Mouse (Mus musculus): Measurements from ENCODE around the gene Hoxd8.

Gene Hoxd8

DNA sequence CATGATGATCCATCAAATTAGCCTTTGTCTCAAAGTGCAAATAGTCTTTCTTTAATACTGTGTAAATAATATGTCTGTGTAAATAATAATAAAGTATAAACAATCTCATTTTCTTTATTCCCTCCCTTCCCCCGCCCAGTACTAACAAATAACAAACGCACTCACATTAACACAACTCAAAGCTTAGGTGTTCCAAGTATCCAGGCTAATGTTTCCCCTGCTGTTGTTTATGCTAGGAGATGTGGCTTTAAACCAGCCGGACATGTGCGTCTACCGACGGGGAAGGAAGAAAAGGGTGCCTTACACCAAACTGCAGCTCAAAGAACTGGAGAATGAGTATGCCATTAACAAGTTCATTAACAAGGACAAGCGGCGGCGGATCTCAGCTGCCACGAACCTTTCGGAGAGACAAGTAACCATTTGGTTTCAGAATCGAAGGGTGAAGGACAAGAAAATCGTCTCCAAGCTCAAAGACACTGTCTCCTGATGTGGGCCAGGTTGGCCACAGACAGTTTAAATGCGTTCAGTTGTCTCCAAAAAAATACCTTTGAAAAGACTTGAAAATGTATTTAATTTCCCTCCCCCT lies 34.7 kb upstream of the Hoxd8 start:
- no peak for DNase-seq (ENCODE audit: low spot score)

DNA sequence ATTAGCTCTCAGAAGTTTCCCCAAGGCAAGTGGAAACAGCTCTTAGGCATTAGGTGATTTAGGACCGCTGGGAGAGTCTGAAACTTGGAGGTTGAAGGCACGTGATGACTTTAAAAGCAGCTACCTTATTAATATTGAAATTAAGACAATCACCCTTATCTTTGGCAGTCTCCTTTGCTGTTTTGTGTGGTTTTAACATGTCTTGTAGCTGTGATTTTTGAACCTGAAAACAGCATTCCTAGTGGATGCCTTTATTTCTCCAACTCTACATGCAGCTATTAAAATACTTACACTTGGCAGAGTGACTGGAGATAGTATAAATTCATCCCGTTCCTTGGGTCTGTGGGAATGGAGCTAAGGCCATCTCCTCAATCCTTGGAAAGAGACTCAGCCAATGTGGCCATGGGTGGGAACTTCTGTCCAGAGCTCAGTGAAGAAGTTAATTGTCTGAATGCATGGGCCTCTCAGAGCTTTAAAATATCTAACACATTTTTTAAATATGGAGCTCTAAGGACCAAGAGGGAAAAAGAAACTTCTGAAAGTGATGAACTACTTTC lies 33.7 kb upstream of the Hoxd8 start:
- DNase-seq (ENCODE audit: low spot score): no peak

DNA sequence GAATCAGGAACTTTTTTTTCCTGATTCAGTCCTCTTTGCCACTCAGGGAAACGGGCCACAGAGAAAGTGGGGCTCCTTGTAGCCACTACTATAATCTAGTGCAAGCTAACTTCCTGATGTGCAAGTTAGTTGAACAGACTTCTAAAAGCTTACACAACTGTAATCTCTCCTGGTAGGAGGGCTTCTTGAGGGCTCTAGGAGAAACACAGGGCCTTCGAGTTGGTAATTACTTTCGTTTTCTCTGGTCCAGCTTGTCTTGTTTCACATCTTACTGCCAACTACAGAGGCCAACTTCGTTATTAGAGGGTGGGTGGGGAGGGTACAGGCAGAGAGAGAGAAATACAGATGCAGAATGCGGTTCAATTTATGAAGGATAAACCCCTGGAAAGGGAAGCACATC lies 32.6 kb upstream of the Hoxd8 start:
- DNase-seq (ENCODE audit: low spot score): no peak

DNA sequence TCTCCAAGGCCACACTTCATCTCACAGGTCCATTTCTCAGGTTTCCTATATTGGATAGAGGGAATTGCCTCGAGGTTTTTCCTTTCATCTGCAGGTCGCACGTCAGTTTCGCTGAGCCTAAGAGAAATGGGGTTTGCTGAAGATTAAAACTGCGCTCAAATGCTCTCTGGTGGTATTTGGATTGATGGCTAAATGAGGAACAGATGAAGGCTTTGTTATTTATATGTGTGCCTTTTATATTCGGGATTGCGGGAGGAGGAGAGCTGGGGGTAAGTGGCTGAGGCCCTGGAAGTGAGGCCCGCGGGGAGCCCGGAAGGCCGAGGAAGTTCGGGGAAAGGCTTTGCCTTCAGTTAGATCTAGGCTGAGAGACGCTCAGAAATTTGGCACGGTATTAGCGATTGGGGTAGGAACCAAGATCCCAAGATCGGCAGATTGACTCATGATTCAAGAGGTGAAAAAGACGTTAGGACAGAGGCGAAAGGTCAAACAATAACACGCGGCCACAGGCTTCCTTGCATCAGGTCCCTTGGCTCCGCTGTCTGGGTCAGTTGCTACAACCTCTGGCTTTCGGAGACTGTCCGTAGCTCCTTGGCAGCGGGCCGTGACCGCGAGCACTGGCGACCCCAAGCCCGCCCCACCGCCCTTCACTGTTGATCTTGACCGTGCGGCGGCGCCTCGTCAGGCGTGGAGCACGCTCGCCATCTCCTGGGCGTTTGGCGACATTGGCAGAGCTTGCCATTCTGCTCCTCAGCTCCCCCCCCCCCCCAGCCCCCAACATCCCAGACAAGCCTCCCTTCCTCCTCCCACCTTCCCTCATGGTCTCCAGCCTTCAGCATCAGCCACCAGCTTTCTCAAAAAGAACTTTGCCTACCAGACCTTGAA lies 31.7 kb upstream of the Hoxd8 start:
- DNase-seq (ENCODE audit: low spot score): no peak

DNA sequence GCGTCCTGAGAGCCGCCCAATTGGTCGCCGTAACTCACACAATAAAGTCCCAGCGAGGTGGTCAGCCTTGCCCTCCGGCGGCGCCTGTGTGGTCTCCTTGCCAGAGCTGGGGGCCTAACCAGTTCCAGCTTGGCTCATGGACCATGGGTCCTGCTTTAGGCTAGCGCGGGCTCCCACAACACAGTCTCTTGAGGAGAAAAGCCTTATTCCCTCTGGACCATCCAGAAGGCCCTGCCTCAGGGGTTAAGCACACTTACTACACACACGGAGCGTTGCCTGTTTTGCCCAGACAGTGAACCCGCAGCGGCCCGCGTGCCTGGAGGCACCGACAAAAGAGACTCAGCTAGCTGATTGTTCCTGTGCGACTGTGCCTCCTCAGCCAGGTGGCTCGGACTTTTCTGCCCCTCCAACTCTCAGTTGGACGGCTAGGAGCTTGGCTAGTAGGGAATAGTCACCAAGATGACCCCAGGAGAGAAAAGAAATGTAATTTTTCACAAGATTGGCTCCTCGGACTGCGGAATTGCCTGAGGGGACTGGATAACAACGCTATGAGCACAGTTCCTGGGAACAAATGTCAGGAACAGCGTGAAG lies 30.5 kb upstream of the Hoxd8 start:
- no peak for DNase-seq (ENCODE audit: low spot score)

DNA sequence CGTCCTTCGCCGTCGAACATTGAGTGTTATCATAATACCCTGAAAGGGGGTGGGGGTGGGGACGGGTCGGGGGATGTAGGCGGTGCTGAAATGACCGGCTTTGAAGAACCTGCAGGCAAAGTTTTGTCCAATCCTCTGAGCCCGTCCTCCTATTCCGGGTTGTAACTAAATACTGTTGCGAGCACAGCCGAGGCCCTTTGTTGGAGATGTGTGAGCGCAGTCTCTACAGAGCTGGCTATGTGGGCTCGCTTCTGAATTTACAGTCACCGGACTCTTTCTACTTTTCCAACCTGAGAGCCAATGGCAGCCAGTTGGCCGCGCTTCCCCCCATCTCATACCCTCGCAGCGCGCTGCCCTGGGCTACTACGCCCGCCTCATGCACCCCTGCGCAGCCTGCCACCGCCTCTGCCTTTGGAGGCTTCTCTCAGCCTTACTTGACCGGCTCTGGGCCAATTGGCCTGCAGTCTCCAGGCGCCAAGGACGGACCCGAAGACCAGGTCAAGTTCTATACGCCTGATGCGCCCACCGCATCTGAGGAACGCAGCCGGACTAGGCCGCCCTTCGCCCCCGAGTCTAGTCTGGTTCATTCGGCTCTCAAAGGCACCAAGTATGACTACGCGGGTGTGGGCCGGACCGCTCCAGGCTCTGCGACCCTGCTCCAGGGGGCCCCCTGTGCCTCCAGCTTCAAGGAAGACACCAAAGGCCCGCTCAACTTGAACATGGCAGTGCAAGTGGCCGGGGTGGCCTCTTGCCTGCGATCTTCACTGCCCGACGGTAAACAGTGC lies 29.3 kb upstream of the Hoxd8 start, which contains the start of gene Hoxd12:
Hoxd12 (plus strand) TSS at position 133 of the 785 bp plus-strand sequence.
- no peak for DNase-seq (ENCODE audit: low spot score)

DNA sequence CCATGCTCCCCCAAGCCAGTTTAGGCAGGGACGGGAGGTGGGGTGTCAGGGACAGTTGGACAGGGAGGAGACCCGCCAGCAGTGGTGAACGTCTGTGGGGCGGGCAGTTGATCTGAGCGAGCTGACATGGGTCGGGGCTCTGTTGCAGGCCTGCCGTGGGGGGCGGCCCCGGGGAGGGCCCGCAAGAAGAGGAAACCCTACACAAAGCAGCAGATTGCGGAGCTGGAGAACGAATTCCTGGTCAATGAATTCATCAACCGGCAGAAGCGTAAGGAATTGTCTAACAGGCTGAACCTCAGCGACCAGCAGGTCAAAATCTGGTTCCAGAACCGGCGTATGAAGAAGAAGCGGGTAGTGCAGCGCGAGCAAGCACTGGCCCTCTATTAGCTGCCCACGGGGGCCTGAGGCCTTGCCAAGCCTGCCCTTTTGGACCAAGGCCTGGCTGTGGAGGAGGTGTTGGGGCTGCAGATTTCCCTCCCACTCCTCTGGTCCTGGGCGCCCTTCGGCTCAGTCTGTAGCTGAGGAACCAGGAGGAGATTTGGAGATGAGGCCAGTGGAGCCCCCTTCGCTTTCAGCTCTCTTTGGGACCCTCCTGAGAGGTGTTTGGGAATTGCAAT lies 28.6 kb upstream of the Hoxd8 start:
- no peak for DNase-seq (ENCODE audit: low spot score)

DNA sequence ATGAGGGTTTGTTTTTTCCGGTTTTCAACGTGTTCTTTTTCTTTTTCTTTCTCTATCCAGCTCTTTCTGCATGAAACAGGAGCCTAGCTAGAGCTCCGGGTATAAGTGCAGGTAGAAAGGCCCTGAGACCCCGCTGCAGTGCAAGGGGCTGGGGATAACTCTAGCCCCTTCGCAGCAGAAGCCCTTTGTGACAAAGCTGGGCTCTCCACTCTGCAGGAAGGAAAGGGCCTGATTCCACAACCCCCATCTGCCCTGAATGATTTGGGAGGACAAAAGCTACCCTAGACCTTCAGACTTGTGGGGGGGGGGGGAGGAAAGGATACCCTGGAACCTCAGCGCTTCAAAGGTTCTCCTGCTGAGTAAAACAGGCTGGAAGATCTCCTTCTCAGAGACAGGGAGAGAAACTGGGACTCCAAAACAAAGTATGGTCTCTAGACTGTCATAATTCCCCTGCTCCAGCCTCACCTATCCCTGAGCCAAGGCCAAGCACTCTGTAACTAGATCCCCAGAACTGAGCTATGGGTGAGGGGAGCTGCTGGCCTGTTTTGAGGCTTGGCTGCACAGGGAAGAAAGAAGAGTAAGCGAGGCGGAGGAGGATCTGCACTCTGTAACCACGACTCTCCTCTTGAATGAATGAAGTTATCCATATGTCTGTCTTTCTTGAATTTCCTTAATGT lies 27.9 kb upstream of the Hoxd8 start:
- DNase-seq (ENCODE audit: low spot score): no peak

DNA sequence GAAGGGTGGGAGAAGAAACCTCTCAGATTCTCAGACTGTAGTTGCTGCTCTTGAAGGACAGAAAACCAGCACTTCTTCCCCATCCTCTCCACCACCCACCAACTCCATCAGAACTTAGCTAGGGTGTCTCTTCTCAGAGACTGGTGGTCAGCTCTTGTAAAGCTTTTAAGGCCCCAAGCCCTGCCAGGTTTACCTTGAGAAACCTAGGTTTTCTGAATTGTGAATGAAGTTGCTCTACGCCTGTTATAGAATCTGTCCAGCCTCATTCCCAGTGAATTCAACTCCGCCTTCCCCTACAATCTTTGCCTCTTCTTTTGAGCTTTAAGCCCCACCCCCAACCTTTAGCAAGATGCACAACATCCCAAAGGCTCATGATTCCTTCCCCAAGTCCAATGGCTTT lies 27.3 kb upstream of the Hoxd8 start:
- no peak for DNase-seq (ENCODE audit: low spot score)

DNA sequence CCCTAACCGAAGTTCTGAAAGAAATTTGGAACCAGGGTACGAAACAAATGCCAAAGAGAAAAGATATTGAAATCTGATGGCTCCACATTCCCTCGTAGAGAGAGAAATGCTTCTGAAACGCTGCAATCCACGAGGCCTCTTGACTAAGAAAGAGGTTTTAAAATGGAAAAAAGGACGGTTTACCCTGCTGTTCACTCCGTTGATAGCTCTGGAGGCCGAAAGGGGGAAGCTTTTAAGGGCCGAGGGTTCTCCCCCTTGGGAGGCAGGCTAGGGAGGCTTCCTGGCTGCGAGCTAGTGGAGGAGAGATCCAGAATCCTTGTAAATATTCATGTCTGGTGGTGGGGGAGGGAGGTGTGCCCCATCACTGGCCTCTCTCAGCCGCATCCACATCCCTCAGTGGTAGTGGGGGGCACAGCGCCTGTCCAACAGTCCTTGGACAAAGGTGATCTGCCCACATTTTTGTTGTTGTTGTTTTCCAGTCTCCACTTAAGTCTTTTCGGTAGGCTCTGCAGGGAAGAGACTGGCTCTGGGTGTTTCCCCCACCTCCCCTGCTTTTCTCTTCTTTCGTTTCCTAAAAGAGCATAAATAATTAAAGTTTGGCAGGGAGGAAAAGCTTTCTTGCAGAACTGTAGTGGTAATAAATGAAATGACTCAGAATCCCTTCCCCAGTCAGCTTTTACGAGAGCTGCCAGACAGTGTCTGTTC lies 25.4 kb upstream of the Hoxd8 start, which contains the start of gene Hoxd11:
Hoxd11 (plus strand) TSS at position 667 of the 705 bp plus-strand sequence.
- DNase-seq (ENCODE audit: low spot score): no peak

DNA sequence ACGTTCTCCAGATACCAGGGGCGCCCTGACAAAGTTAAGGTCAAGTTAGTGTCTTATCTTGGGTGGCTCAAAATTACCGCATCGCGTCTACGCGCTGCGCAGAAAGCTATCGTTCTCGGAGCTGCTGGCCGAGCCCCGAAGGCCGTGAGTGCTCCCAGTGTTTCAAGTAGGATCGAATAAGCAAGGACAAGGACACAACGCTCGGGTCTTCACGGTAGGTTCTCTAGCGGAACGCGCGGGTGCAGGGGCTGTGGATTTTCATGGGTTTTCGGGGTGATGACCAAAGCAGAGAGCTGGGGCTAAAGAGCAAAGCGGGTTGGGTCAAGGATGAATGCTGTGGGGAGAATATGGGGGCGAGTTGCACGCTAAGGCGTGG lies 24.8 kb upstream of the Hoxd8 start:
- no peak for DNase-seq (ENCODE audit: low spot score)

DNA sequence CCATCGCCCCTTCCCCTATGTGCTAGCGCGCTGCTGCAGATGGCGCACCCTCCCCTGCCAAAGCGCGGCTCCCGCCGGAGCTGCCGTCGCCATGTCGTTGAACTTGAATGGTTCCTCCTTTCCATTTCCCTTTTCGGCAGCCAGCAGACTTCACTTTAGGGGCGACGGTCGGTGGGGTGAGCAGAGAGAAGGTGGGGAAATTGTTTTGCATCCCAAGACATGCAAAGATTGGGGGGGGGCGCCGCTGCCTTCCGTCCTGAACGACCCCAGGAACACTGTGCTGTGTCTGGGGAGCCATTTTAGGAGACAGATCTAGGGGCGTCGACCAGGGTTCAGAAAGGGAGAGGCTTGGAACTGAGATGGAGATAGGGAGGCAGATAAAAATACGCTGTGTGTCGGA lies 24.4 kb upstream of the Hoxd8 start:
- DNase-seq (ENCODE audit: low spot score): no peak

DNA sequence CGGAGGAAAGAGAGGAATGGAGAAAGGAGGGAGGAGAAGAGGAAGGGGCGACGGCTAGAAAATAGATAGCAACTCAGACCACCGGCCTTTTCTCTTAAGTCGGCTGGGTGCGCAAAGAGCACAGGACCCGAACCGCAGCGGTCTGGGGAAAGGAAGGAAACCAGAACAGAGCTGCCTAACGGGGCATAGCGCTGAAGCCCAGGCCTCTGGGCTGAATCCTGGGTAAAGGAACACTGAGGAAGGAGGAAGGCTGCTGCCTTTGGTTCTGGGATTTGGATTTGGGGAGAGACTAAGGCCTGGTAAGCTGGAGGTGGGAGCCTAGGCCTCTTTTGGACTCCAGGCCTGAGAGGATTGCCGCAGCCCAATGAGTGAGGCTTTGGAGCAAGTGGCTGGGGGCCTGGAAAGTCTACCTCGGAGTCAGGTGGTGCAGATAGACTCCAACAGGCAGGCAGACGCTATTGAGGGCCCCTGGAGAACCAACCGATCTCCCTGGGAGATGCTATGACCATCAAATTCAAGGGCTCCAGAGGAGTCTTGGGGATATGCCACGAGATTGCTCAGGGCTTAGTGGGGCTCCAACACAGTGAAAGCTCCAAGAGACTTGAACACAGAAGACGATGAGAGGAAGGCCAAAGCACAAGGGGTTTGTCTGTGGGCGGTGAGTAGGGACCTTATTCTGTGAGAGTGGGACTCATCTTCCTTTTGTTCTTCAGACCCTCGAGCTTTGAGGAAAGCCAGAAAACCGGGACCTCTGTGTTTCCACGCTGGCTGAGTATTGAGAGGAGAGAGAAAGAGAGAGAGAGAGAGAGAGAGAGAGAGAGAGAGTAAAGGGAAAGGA lies 23.6 kb upstream of the Hoxd8 start:
- DNase-seq (ENCODE audit: low spot score): no peak

DNA sequence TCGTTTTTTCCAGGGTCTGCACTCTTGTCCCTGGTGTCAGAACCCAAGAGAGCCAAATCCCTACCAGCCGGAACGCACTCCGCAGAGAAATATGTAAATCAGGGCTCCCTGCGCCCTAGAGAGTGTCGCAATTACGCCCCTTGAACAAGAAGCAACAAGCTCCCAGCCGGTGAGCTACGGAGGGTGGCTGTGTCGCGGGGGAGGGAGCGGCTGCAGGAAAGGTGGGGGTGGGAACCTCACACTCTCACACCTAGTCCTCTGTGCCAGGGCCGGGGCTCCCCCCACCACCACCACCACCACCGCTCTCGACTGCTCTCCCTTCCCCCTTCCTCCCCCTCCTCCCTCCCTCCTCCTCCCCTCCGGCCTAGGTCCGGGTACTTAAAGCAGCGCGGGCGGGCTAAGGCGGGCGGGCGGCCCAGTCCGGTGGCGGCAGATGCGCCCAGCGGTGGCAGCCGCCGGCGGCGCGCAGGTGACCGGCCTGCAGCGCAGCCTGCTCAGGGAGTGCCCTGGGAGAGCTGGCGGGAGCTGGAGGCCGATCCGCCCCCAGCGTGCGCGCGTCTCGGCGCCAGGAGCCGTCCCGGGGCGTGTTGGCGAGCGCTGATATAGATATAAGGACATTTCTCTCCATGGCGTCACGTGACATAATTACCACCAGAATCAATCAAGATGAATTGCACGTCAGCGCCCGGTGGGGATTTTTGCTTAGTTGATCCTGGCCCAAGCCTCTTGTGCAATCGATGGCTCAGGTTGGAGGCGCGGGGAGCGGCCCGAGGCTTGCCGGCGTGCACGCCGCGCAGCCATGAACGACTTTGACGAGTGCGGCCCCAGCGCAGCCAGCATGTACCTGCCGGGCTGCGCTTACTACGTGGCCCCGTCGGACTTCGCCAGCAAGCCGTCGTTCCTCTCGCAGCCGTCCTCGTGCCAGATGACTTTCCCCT lies 22.6 kb upstream of the Hoxd8 start:
- DNase-seq (ENCODE audit: low spot score): no peak

DNA sequence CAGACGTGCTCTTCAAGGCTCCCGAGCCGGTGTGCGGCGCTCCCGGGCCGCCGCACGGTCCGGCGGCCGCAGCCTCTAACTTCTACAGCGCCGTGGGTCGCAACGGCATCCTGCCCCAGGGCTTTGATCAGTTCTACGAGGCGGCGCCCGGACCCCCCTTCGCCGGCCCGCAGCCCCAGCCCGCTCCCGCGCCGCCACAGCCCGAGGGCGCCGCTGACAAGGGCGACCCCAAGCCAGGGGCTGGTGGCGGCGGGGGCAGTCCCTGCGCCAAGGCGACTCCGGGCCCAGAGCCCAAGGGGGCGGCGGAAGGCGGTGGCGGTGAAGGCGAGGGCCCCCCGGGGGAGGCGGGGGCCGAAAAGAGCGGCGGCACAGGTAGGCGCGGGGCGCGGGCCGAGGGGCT lies 21.6 kb upstream of the Hoxd8 start:
- no peak for DNase-seq (ENCODE audit: low spot score)

DNA sequence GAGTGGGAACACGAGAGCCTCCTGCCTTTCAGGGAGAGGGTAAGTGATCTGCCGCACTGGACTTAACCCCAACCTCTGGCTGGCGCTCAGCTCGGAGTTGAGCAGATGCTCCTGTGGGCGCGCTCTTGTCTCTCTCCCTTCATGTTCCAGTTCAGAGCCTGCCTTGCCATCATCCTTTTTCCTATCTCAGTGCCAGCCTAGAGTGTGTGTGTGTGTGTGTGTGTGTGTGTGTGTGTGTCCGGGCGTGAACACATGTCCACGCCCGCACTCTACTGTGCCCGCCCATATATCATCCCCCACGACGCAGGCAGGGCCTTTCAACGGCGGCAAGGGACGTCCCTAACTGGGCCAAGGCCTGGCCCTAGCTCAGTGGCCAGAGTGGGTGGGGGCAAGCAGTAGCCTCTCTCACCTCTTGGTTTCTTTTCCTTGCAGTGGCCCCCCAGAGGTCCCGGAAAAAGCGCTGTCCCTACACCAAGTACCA lies 20.9 kb upstream of the Hoxd8 start:
- no peak for DNase-seq (ENCODE audit: low spot score)

DNA sequence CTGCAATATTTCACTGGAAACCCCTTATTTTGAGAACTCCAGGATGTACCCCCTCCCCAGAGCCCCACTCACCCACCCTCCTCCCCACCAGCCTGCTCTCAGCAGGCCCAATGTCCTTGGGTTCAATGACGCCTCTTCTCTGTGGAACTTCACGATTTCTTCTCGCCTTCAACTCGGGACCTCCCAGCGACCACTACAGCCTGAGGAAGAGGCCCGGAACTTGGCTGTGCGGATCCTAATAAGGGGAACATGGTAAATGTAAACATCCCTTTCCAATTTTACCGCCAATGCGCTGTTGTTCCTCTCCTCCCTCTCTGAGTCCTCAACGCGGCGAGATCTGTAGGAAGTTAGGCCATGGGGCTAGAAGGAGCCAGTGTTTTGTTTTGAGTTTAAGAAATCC lies 20.3 kb upstream of the Hoxd8 start:
- DNase-seq (ENCODE audit: low spot score): no peak

DNA sequence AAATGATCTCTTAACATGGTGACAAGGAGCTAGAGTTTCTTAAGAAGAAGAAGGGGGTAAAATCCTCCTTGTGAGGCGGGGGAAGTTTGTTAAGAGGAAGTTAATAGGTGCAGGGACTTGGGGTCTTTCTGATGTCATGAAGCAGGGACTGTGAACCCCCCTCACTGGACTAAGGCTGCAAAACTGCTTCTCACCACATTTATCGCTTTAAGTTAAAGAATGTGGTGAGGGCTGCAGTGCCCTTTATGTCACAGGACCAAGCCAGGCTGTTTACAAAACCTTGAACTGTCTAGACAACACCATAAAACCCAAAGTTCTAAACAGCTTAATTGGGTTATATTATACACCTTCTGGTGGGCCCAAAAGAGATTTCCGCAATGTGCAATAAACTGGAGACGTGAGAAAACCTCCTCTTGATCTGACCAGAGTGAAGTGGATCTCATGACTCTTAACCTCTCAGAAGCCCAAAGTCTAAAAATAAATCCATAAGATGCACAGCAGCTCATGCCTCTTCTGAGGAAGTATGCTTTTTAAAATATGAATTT lies 19.3 kb upstream of the Hoxd8 start:
- no peak for DNase-seq (ENCODE audit: low spot score)
